Mouse (Mus musculus) common myeloid progenitor, adult 5-6 weeks (primary cell): ENCODE measurements around the gene Yap1. TPM values are rescaled to one million over a fixed set of nuclear protein-coding genes. Genes with fewer than 3 reads are reported as not detected.

Experiments used
- ATAC-seq: replicated peaks from 2 replicates; pipeline ENCODE4 v1.8.0; 2016; ENCODE audit warnings: low read depth, mild to moderate bottlenecking, moderate TSS enrichment, inconsistent platforms; ENCODE audit not compliant: poor library complexity, severe bottlenecking
- total RNA-seq: library from RNA; stranded (forward); fragments of 200-1000, 187-1606 nt; gene quantifications from 2 replicates; pipeline ENCODE4 v1.2.3, GENCODE M21; 2017

Gene Yap1
- total RNA-seq, 1 experiment from 2014 or later: 0.14 TPM

- ATAC-seq: no peak
Observed at GRCm38 (mm10) chr9:7979153-7979916, 25.1 kb downstream of the Yap1 start.

- ATAC-seq: 0 out of 2 replicates have a peak, but pooled peaks have one; percentile 52
Observed at GRCm38 (mm10) chr9:7978502-7978901, 25.9 kb downstream of the Yap1 start.

- no peak for ATAC-seq
Observed at GRCm38 (mm10) chr9:7977587-7977986, 26.8 kb downstream of the Yap1 start.

- ATAC-seq: no peak
Observed at GRCm38 (mm10) chr9:7971993-7972392, 32.4 kb downstream of the Yap1 start.

GRCm38 (mm10) chr9:7967980-7968379 lies 36.4 kb downstream of the Yap1 start:
- ATAC-seq: no peak

GRCm38 (mm10) chr9:7965590-7965989 lies 38.8 kb downstream of the Yap1 start:
- no peak for ATAC-seq

- 0 out of 2 replicates have a peak, but pooled peaks have one; percentile 36 for ATAC-seq
Observed at GRCm38 (mm10) chr9:7963867-7964266, 40.5 kb downstream of the Yap1 start.

- ATAC-seq: no peak
Observed at GRCm38 (mm10) chr9:7962915-7963314, 41.5 kb downstream of the Yap1 start.

GRCm38 (mm10) chr9:7961366-7962160 lies 42.8 kb downstream of the Yap1 start:
- no peak for ATAC-seq

- no peak for ATAC-seq
Observed at GRCm38 (mm10) chr9:7960382-7960781, 44.0 kb downstream of the Yap1 start.

- no peak for ATAC-seq
Observed at GRCm38 (mm10) chr9:7959301-7959700, 45.1 kb downstream of the Yap1 start.

- no peak for ATAC-seq
Observed at GRCm38 (mm10) chr9:7958025-7958593, 46.3 kb downstream of the Yap1 start.

GRCm38 (mm10) chr9:7957407-7957806 lies 47.0 kb downstream of the Yap1 start:
- ATAC-seq: no peak

GRCm38 (mm10) chr9:7956400-7956799 lies 48.0 kb downstream of the Yap1 start:
- ATAC-seq: no peak

GRCm38 (mm10) chr9:7952886-7953285 lies 51.5 kb downstream of the Yap1 start:
- ATAC-seq: no peak

- ATAC-seq: no peak
Observed at GRCm38 (mm10) chr9:7950211-7950644, 54.2 kb downstream of the Yap1 start.

- ATAC-seq: no peak
Observed at GRCm38 (mm10) chr9:7947946-7948345, 56.5 kb downstream of the Yap1 start.

- 0 out of 2 replicates have a peak, but pooled peaks have one; percentile 42 for ATAC-seq
Observed at GRCm38 (mm10) chr9:7943796-7944462, 60.5 kb downstream of the Yap1 start.

- ATAC-seq: no peak
Observed at GRCm38 (mm10) chr9:7942701-7943100, 61.7 kb downstream of the Yap1 start.

GRCm38 (mm10) chr9:7940075-7940474 lies 64.3 kb downstream of the Yap1 start:
- no peak for ATAC-seq
